Mouse (Mus musculus) B cell, adult 2 months (primary cell): ENCODE results near the gene Gm15319.
A peak's percentile ranks its signal among the peaks of the same experiment; 100 is the strongest.
"Not testable (repeated sequence)": the region's sequence is repeated elsewhere in the genome, so short reads cannot be mapped to it uniquely, and the experiment has no call there.

Experiments used
- DNase-seq, 2 experiments: peaks; one replicate each; pipeline ENCODE4 v3.0.0; 2022

Gene Gm15319

GRCm38 (mm10) chr8:20363110-20363509 lies at the start of gene Gm15319:
Gm15319 (minus strand) TSS chr8:20363210.
- not testable (repeated sequence) for DNase-seq

DNA sequence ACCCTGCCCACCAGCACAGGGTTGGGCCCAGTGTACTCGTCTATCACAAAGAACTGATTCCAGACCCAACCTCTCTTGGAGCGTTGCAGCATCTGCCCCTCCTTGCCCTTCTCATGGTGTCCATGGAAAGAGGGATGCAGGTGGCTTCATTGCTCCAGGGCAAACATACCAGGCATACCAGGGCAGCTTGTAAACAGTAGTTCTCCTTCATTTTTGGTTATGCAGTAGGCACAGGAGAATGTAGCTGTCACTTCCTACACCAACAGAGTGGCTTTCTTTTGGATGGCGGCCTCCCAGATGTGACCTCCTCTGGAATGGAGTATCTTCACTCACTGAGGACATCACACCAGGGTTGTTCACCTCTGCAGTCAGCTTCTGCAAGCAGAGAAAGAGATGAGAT lies 47.3 kb upstream of the Gm15319 start:
- DNase-seq = peak in 1 of 2 experiments; percentile 1

GRCm38 (mm10) chr8:20408441-20409030 lies 45.5 kb upstream of the Gm15319 start:
- peak; percentile 12 to 29 for DNase-seq

DNA sequence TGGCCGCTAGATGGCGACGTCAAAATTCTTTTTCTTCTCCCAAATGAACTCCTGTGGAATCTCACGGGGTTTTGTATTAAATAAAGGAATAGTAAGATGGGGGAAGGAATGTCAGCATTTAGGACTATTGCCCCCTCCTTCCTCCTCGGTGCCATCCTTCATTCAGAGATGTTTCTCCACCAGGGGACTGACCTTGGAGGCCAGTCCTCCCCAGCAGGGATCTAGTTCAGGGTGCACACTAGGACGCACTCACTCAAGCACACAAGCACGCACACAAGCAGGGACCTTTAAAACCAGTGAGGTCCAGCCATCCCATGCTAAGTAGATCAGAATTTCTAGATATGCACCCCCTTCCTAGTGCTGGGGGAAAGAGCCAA lies 26.3 kb upstream of the Gm15319 start:
- DNase-seq = peak; percentile 45 to 56

DNA sequence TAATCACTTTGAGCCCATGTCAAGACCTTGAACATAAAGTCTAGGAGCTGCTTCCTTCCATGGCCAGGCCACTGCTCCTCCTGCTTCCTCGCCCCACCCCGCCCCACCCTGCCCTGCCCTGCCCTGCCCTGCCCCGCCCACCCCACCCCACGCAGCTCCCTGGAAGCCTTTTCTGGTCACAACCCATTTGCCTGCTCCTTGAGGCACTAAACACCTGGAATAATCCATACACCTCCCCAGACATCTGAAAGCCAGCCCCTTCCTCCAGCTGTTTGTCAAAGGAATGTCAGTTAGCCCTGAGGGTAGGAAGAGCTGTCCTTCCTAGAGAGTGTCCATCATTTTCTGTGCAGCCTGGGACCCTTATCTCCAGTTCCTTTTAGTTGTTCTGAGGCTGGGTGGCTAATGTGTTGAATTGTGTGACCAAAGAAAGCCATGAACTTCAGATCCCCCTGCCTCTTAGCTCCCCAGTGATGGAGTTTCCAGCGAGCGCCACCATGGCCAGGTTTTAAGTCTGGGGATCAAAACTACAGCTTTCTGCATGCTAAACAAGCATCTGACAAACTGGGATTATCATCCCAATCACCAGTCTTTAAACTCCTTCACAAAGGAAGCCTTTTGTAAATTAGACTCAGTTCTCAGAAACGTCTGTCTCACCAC lies 25.8 kb upstream of the Gm15319 start:
- peak in 1 of 2 experiments; percentile 25 for DNase-seq

- peak in 1 of 2 experiments; percentile 10 for DNase-seq
These were observed 24.2 kb upstream of the Gm15319 start for GRCm38 (mm10) chr8:20387121-20387794.

- DNase-seq = not testable (repeated sequence)
These were observed 22.0 kb upstream of the Gm15319 start for GRCm38 (mm10) chr8:20384990-20385389.

DNA sequence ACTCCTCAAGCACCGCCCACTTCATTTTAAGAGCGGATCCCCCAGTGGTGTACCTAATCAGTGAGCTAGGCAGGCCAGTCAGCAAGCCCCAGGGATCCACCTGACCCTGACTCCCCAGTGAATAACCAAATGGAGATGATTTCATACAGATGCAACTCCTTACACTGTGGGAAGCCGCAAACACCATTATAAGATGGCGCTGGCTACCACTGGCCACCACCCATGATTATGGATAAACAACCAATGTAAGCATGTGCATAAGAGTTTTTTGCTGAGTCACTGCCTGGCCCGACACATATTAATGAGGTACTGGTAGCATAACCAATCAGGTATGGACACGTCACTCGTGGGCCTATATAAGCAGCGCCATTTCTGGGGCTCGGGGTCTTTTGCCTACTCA lies 21.1 kb upstream of the Gm15319 start:
- DNase-seq = peak in 1 of 2 experiments; percentile 6

DNA sequence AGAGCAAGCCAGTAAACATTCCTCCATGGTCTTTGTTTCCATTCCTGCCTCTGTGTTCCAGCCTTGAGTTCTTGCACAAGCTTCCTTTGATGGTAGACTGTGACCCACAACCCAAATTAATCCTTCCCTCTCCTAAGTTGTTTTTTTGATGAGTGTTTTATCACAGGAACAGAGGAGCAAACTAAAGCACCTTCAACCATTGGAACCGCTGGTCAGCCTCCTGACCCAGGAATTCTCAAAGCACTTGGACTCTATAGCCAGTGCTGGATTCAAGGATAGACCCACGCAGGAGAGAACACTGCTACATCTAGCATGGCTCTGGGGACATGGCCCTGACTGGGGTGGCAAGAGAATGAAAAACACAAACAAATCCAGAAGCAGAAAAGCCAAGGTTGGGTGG lies 19.1 kb upstream of the Gm15319 start:
- DNase-seq = not testable (repeated sequence)

- DNase-seq = not testable (repeated sequence)
These were observed 18.6 kb upstream of the Gm15319 start for GRCm38 (mm10) chr8:20381637-20382036.

- not testable (repeated sequence) for DNase-seq
These were observed 18.2 kb upstream of the Gm15319 start for GRCm38 (mm10) chr8:20381239-20381620.

GRCm38 (mm10) chr8:20380590-20381238 lies 17.7 kb upstream of the Gm15319 start:
- peak in 1 of 2 experiments; percentile 7 for DNase-seq

DNA sequence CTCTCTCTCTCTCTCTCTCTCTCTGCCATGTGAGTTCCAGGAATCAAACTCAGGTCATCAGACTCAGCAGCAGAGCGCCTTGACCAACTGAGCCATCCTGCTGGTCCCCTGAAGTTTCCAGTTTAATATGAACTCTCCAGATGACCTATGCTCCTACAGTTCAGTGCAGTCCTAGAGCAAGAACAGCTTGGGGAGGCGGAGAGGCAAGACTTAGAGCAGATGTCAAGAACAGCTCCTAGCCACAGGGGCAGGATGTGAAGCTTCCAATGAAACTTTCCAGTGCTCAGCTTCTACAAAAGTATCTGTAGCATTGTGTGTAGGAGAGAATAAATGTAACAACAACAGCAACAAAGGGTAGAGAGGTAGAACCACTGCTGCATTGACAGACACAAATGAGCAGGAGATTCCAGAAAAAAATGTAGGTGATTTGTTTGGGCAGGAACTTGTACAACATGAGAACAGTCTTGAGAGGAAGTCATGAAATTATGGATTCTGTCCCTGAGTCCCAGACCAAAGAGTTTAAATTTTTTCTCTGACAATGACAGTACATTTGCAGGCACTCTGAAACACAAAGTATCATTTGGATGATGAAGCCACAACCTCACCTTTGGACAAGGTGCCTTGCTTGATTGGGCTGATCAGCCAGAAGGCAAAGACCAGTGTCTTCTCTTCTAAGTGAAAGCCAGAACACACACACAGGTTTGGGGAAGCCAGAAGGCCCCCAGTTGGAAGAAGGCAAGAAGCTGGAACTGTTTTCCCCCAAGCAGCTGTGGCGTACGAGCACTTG lies 16.8 kb upstream of the Gm15319 start:
- peak in 1 of 2 experiments; percentile 9 for DNase-seq

DNA sequence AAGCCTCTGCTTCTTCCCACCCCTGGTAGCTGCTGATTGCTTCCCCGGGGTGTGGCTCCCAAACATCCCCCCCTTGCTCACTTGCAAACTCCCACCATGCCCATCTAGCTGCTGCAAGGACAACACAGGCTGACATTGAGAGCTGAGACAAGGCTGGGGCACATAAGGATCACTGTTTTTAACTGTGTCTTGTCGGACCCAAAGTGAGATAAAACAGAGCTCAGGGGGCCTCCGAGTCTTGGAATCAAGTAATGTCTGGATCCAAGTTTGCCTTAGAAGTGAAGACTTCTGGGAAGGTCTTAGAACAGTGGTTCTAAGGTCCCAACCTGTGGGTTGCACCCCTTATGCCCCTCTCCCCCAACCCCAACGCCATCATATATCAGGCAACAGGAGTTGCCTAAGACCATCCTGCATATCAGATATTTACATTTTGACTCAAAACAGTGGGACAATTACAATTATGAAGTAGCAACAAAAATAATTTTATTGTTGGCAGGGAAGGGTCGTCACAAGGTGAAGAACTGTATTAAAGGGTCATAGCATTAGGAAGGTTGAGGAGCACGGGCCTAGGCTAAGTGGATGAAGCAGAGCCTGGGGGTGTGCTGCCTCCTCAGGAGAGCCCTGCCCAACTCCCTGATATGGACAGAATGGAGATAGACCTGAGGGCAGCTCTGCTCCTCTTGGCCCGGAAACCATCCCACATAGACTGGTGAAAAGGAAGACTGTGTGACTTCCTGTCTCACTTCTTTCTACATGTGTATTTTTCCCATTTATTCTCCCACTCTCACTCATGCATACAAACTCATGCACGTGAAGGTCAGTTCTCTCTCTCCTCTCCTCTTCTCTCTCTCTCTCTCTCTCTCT lies 16.0 kb upstream of the Gm15319 start:
- DNase-seq = peak; percentile 14 to 23

DNA sequence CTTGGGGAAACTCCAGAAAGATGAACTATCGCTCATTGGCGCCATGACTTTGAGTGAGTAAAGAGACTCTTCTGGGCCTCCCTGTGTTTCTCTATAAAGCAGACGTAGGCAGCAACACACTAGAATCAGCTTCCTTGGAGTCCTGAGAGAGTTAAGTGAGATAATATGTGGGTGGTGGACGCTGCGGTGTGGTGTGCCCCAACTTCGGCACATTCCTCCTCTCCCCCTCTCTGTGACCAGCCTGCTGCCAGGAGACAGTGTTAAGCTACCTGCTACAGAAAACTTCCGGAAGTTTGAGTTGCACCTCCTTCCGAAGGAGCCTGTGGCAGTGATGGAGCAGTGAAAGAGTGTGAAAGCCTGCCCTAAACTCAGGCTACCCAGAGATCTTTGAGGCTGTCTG lies 15.3 kb upstream of the Gm15319 start:
- peak; percentile 7 to 23 for DNase-seq

DNA sequence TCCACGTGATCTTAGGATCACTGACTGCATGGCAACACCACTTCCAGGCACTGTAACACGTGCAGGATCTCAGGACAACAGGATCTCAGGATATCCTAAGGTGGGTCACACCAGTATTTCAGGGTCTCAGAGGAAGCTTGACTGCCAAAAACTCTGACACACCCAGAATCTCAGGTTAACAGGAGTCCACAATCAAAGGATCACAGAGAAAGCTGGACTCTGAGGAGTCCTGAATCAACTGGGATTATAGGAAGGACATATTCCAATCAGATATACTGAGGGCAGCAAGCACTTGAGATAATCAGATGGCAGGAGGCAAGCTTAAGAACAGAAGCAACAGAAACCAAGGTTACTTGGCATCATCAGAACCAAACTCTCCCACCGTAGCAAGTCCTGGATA lies 12.7 kb upstream of the Gm15319 start:
- DNase-seq = not testable (repeated sequence)

GRCm38 (mm10) chr8:20356386-20356785 lies 6.6 kb downstream of the Gm15319 start:
- not testable (repeated sequence) for DNase-seq

GRCm38 (mm10) chr8:20353579-20353978 lies 9.4 kb downstream of the Gm15319 start:
- DNase-seq = peak; percentile 5 to 11

DNA sequence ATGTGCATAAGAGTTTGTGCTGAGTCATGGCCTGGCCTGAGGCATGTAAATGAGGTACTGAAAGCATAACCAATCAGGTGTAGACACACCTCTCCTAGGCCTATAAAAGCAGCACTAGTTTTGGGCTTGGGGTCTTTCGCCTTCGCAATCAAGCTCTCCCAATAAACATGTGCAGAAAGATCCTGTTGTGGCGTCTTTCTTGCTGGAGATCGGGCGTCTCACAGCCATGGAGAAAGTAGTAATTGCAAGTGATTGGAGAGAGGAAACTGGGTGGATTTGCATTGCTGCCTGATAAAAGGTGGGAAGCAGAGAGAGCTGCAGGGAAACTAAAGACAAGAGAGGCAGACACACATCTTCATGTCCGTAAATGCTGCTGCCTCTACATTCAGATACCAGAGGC lies 60.3 kb downstream of the Gm15319 start:
- not testable (repeated sequence) for DNase-seq

- DNase-seq = not testable (repeated sequence)
These were observed 63.0 kb downstream of the Gm15319 start for GRCm38 (mm10) chr8:20300042-20300441.

GRCm38 (mm10) chr8:20297939-20298505 lies 65.0 kb downstream of the Gm15319 start:
- peak; percentile 36 to 37 for DNase-seq
